Mouse (Mus musculus) layer of hippocampus, adult 8-10 months (tissue): Measurements from ENCODE around the gene Adam19. TPM values are rescaled to one million over a fixed set of nuclear protein-coding genes. Genes with fewer than 3 reads are reported as not detected.

ENCODE experiments used
- microRNA-seq, 2 experiments: library from miRNA; unstranded; fragments of <30 nt; microRNA quantifications; one replicate each; pipeline ENCODE4 v1.2.0; 2022
- total RNA-seq, 4 experiments: library from RNA; stranded (reverse); gene quantifications; 2 replicates each; pipeline ENCODE4 v1.2.4; 2022

Adam19 gene
- total RNA-seq, 4 experiments from 2014 or later = 10.1 to 14.1 (median 11.2) TPM

Small RNA genes within 50 kb of the gene (microRNA-seq; reads per million reads assigned to microRNA genes)
- 0 to 0.25 reads per million in 2 experiments for gene Mir7239
- gene Mir8100 = 0 reads per million in 2 experiments

Other genes with a start within 250 kb of the Adam19 start
- 10 to 100 TPM; 51.1 to 54.2 (median 53.4) TPM for gene Clint1, start 203.9 kb upstream of the Adam19 start, total RNA-seq
- 10 to 100 TPM; 24.5 to 26.7 (median 25.8) TPM for gene Lsm11, start 111.1 kb upstream of the Adam19 start, total RNA-seq
- 10 to 100 TPM in 1 of 4 experiments, 1 to 10 TPM in 3; 7.4 to 10.8 (median 9.2) TPM for gene Thg1l, start 100.5 kb upstream of the Adam19 start, total RNA-seq
- gene Sox30, start 75.7 kb upstream of the Adam19 start, total RNA-seq = under 1 TPM in 3 of 4 experiments, not detected in 1; 0.17 to 0.31 (median 0.27) TPM
- 1 to 10 TPM in 3 of 4 experiments, not detected in 1; 1.7 to 4.3 (median 3.3) TPM for gene Gm12166, start 3.7 kb upstream of the Adam19 start, total RNA-seq
- 1 to 10 TPM; 2.1 to 2.6 (median 2.2) TPM for gene Nipal4, start 110.5 kb downstream of the Adam19 start, total RNA-seq
- 1 to 10 TPM in 3 of 4 experiments, under 1 TPM in 1; 0.73 to 1.3 (median 1.2) TPM for gene Fndc9, start 179.5 kb downstream of the Adam19 start, total RNA-seq